Mouse (Mus musculus) ES-Bruce4 (cell line): ENCODE measurements at regions not wholly inside any gene's neighbourhood (a gene's known extent, or its start where the extent isn't known, plus 50 kb on each side); places are given as distances from the start of the nearest gene placed in this dataset.

Experiments
- CTCF ChIP-seq: IDR thresholded peaks from one replicate; pipeline ENCODE4 v1.8.1; 2011; ENCODE audit warnings: low read depth, low read length
- POLR2A ChIP-seq: IDR thresholded peaks from one replicate; pipeline ENCODE4 v1.8.1; 2011; ENCODE audit warnings: low read length; ENCODE audit not compliant: insufficient read depth

DNA sequence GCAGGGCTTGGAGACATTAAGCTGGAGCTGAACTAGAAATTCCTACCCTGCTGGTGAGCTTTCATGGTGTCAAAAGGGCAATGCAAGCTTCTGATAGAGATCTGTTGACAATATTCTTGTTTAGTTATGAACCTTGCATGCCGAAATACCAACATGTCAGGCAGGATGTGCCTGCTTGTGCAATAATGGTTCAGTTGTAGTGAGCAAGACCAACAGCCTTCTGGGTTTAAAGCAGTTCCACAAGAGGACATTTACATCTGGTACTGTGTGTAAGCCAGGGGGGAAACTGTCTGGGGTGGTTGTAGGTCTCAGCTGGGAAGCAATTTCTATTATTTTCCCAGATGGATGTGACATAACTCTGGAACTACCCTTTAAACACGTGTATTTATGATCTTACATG lies 987.6 kb upstream of the Gm38303 start:
- no peak for TF ChIP-seq CTCF
- TF ChIP-seq POLR2A, result no peak
